ENCODE assay signal across 11 mouse cellular contexts in the genomic region with DNA sequence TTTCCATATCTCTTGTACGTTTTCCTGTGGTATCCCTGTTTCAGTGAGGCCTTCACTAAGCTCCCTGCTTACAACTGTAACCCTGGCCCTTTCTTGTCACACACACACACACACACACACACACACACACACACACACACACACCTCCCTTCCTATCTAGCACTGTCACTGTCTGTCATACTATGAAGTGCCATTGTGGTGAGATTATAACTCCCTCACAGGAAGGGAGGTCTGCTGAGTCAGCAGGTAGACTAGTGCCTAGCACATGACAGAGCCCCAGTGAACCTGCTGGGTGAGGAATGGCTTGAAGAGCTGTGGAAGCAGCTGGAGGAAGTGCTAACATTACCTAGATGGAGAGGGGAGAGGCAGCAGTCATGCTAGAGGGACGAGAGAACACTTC. TPM values are rescaled to one million over a fixed set of nuclear protein-coding genes. Genes with fewer than 3 reads are reported as not detected.
DNase-seq lines count a peak whose midpoint lies in the region; ATAC-seq and TF ChIP-seq lines count a peak whose summit lies in the region.
"Had no signal": no experiment of that assay in that cellular context is flagged by ENCODE, and none has a peak within 500 bp of the region (broad histone marks: within the 10 kb centered on the region; RNA-seq: fewer than 3 reads in every experiment).

No protein-coding gene starts in this region.

- no peak overlapping the region for H3K9ac ChIP-seq in hindbrain, embryonic 12.5 days
- H3K9ac ChIP-seq in hindbrain, embryonic 14.5 days, result no peak overlapping the region
- no peak overlapping the region for H3K9ac ChIP-seq in hindbrain, postnatal 0 days (replicated peaks; ENCODE audit: low read length)
- no peak overlapping the region for H3K9ac ChIP-seq in stomach, embryonic 14.5 days (replicated peaks; ENCODE audit: low read depth, low read length)
- H3K9ac ChIP-seq: limb, embryonic 13.5 days had no signal

- H3K36me3 ChIP-seq in hindbrain, embryonic 12.5 days, result no peaks in the 10 kb centered on the region
- H3K36me3 ChIP-seq in hindbrain, embryonic 14.5 days (replicated peaks; ENCODE audit: control insufficient read depth, insufficient read depth), result no peaks in the 10 kb centered on the region
- no peaks in the 10 kb centered on the region for H3K36me3 ChIP-seq in hindbrain, postnatal 0 days (ENCODE audit: insufficient read depth, low read length)
- no peaks in the 10 kb centered on the region for H3K36me3 ChIP-seq in stomach, embryonic 14.5 days (ENCODE audit: control insufficient read depth, insufficient read depth, low read length)
- H3K36me3 ChIP-seq: limb, embryonic 13.5 days had no signal

- no peak overlapping the region for H3K4me3 ChIP-seq in hindbrain, embryonic 12.5 days
- H3K4me3 ChIP-seq in hindbrain, embryonic 14.5 days (replicated peaks; ENCODE audit: low read length), result no peak overlapping the region
- H3K4me3 ChIP-seq in hindbrain, postnatal 0 days (ENCODE audit: low read length), result no peak overlapping the region
- H3K4me3 ChIP-seq in stomach, embryonic 14.5 days (ENCODE audit: low read depth, low read length), result no peak overlapping the region
- H3K4me3 ChIP-seq: limb, embryonic 13.5 days had no signal

- H3K4me2 ChIP-seq in hindbrain, embryonic 12.5 days (replicated peaks), result no peak overlapping the region
- H3K4me2 ChIP-seq in hindbrain, embryonic 14.5 days (replicated peaks), result no peak overlapping the region
- H3K4me2 ChIP-seq in hindbrain, postnatal 0 days (ENCODE audit: low read depth, low read length), result no peak overlapping the region
- no peak overlapping the region for H3K4me2 ChIP-seq in stomach, embryonic 14.5 days (replicated peaks; ENCODE audit: low read depth, low read length)
- H3K4me2 ChIP-seq: limb, embryonic 13.5 days had no signal

- H3K27ac ChIP-seq in hindbrain, embryonic 12.5 days, result peak overlapping the region; percentile 23; the same call in 1 of the 2 replicates
- H3K27ac ChIP-seq in hindbrain, embryonic 14.5 days, result no peak overlapping the region
- H3K27ac ChIP-seq in hindbrain, postnatal 0 days, result no peak overlapping the region
- H3K27ac ChIP-seq in stomach, embryonic 14.5 days (ENCODE audit: low read length), result no peak overlapping the region
- H3K27ac ChIP-seq: limb, embryonic 13.5 days had no signal

- WGBS in hindbrain, embryonic 12.5 days, result 42% methylated on average over 2 of the region's 2 CpGs
- 38% methylated on average over 2 of the region's 2 CpGs for WGBS in hindbrain, embryonic 14.5 days
- 41% methylated on average over 2 of the region's 2 CpGs for WGBS in hindbrain, postnatal 0 days
- WGBS in stomach, embryonic 14.5 days, result 27% methylated on average over 2 of the region's 2 CpGs

- TF ChIP-seq CTCF in hindbrain, postnatal 0 days (IDR thresholded peaks at IDR 0.05; ENCODE audit: low read depth), result no peak

- DNase-seq in hindbrain, embryonic 14.5 days (ENCODE audit: low spot score), result no peak
- peak; percentile 7 for DNase-seq in MEL-GATA-1-ER (ENCODE audit: extremely low read depth, low read depth)
- DNase-seq in hindbrain, postnatal 0 days (ENCODE audit: low spot score), result no peak
- no peak for DNase-seq in right cerebral cortex, adult 2 months (ENCODE audit: low spot score in 2 of 2)
- DNase-seq in B cell, adult 2 months, result no peak
- DNase-seq in gastrocnemius, postnatal 36 days, result no peak
- DNase-seq: cerebellum, adult 18-20 months; gastrocnemius, postnatal 14 days had no signal

- intact Hi-C loops in gastrocnemius, postnatal 36 days (cut with DNase I), result no loop called here

- ATAC-seq in hindbrain, embryonic 12.5 days (ENCODE audit: low FRiP score), result no peak
- no peak for ATAC-seq in hindbrain, embryonic 14.5 days (ENCODE audit: low FRiP score)
- ATAC-seq in hindbrain, postnatal 0 days, result 0 out of 2 replicates have a peak, but pooled peaks have one; percentile 38
- 0 out of 2 replicates have a peak, but pooled peaks have one; percentile 14 for ATAC-seq in stomach, embryonic 14.5 days (ENCODE audit: insufficient number of reproducible peaks, insufficient read depth, low FRiP score, low read depth)

- H3K27me3 ChIP-seq in hindbrain, embryonic 12.5 days, result no peaks in the 10 kb centered on the region
- no peaks in the 10 kb centered on the region for H3K27me3 ChIP-seq in hindbrain, embryonic 14.5 days (ENCODE audit: control insufficient read depth, insufficient read depth, low read length)
- H3K27me3 ChIP-seq in hindbrain, postnatal 0 days (ENCODE audit: insufficient read depth, low read length), result no peaks in the 10 kb centered on the region
- no peaks in the 10 kb centered on the region for H3K27me3 ChIP-seq in stomach, embryonic 14.5 days (ENCODE audit: control insufficient read depth, insufficient read depth, low read length)
- H3K27me3 ChIP-seq: limb, embryonic 13.5 days had no signal

- H3K9me3 ChIP-seq in hindbrain, embryonic 12.5 days (replicated peaks), result no peaks in the 10 kb centered on the region
- H3K9me3 ChIP-seq in hindbrain, embryonic 14.5 days (ENCODE audit: control insufficient read depth, low read length), result no peaks in the 10 kb centered on the region
- H3K9me3 ChIP-seq in hindbrain, postnatal 0 days (ENCODE audit: low read length), result no peaks in the 10 kb centered on the region
- H3K9me3 ChIP-seq in stomach, embryonic 14.5 days (ENCODE audit: control insufficient read depth, low read depth, low read length), result no peaks in the 10 kb centered on the region
- H3K9me3 ChIP-seq: limb, embryonic 13.5 days had no signal

- peaks cover 3% of the 10 kb centered on the region; the same call in 1 of the 2 replicates for H3K4me1 ChIP-seq in hindbrain, embryonic 12.5 days
- H3K4me1 ChIP-seq in hindbrain, embryonic 14.5 days (replicated peaks; ENCODE audit: control insufficient read depth, insufficient read depth, low read length), result no peaks in the 10 kb centered on the region
- no peaks in the 10 kb centered on the region for H3K4me1 ChIP-seq in hindbrain, postnatal 0 days (ENCODE audit: insufficient read depth, low read length)
- no peaks in the 10 kb centered on the region for H3K4me1 ChIP-seq in stomach, embryonic 14.5 days (ENCODE audit: control insufficient read depth, insufficient read depth, low read length)
- H3K4me1 ChIP-seq: limb, embryonic 13.5 days had no signal

RNA-seq across cellular contexts. Expression of a gene that starts 9.3 kb away (rescaled TPM):
- polyA plus RNA-seq in hindbrain, embryonic 12.5 days (2016; fragmentation: Nextera tagmentation; extraction: Ambion mirVana), result 9.6 and 10.3 TPM in 2 replicates
- 15.1 and 15.9 TPM in 2 replicates for polyA plus RNA-seq in hindbrain, embryonic 14.5 days (2014; fragmentation: Nextera tagmentation; extraction: Ambion mirVana)
- total RNA-seq in hindbrain, postnatal 0 days (2014; rRNA removed), result 12.1 and 12.8 TPM in 2 replicates
- polyA plus RNA-seq in hindbrain, postnatal 0 days (2015; fragmentation: Nextera tagmentation; extraction: Ambion mirVana), result 8.1 and 8.5 TPM in 2 replicates
- 4.7 and 4.9 TPM in 2 replicates for polyA plus RNA-seq in stomach, embryonic 14.5 days (2014; fragmentation: Nextera tagmentation; extraction: Ambion mirVana)
- under 1 TPM; 0.15 to 0.33 TPM for total RNA-seq in gastrocnemius, postnatal 36 days (2021)

Comparison
In these comparisons a context has a peak if more than half of its experiments do, and no peak if none do; other contexts are left out.
1. ATAC-seq: peak in hindbrain, postnatal 0 days (single experiment) and stomach, embryonic 14.5 days (single experiment); none in hindbrain, embryonic 12.5 days (single experiment) and hindbrain, embryonic 14.5 days (single experiment).